Mouse (Mus musculus): ENCODE results near the gene Dlgap1. TPM values are rescaled to one million over a fixed set of nuclear protein-coding genes. Genes with fewer than 3 reads are reported as not detected.

Dlgap1 gene
- polyA plus RNA-seq, 1 experiment = not detected

- no peak for TF ChIP-seq GATA1 (IDR thresholded peaks at IDR 0.05; ENCODE audit: low read length)
Measured at GRCm38 (mm10) chr17:70750236-70751160, 781.6 kb downstream of the Dlgap1 start.

GRCm38 (mm10) chr17:70751161-70751651 is 782.3 kb downstream of the Dlgap1 start:
- TF ChIP-seq GATA1 (IDR thresholded peaks at IDR 0.05; ENCODE audit: low read length) = no peak

GRCm38 (mm10) chr17:70751676-70752075 is 782.8 kb downstream of the Dlgap1 start:
- TF ChIP-seq GATA1 (IDR thresholded peaks at IDR 0.05; ENCODE audit: low read length) = no peak

- no peak for TF ChIP-seq GATA1 (IDR thresholded peaks at IDR 0.05; ENCODE audit: low read length)
Measured at GRCm38 (mm10) chr17:70753444-70754032, 784.7 kb downstream of the Dlgap1 start.

- TF ChIP-seq GATA1 (IDR thresholded peaks at IDR 0.05; ENCODE audit: low read length) = no peak
Measured at GRCm38 (mm10) chr17:70754041-70754440, 785.2 kb downstream of the Dlgap1 start.

- no peak for TF ChIP-seq GATA1 (IDR thresholded peaks at IDR 0.05; ENCODE audit: low read length)
Measured at GRCm38 (mm10) chr17:70754638-70755037, 785.8 kb downstream of the Dlgap1 start.

GRCm38 (mm10) chr17:70755039-70755668 is 786.3 kb downstream of the Dlgap1 start:
- no peak for TF ChIP-seq GATA1 (IDR thresholded peaks at IDR 0.05; ENCODE audit: low read length)

GRCm38 (mm10) chr17:70755669-70756263 is 786.9 kb downstream of the Dlgap1 start:
- no peak for TF ChIP-seq GATA1 (IDR thresholded peaks at IDR 0.05; ENCODE audit: low read length)

GRCm38 (mm10) chr17:70762001-70762400 is 793.1 kb downstream of the Dlgap1 start:
- TF ChIP-seq GATA1 (IDR thresholded peaks at IDR 0.05; ENCODE audit: low read length) = no peak

- no peak for TF ChIP-seq GATA1 (IDR thresholded peaks at IDR 0.05; ENCODE audit: low read length)
Measured at GRCm38 (mm10) chr17:70762634-70763033, 793.8 kb downstream of the Dlgap1 start.

- TF ChIP-seq GATA1 (IDR thresholded peaks at IDR 0.05; ENCODE audit: low read length) = no peak
Measured at GRCm38 (mm10) chr17:70765337-70765736, 796.5 kb downstream of the Dlgap1 start.

GRCm38 (mm10) chr17:70765976-70766375 is 797.1 kb downstream of the Dlgap1 start:
- TF ChIP-seq GATA1 (IDR thresholded peaks at IDR 0.05; ENCODE audit: low read length) = no peak

- TF ChIP-seq GATA1 (IDR thresholded peaks at IDR 0.05; ENCODE audit: low read length) = no peak
Measured at GRCm38 (mm10) chr17:70772120-70772899, 803.4 kb downstream of the Dlgap1 start.

- no peak for TF ChIP-seq GATA1 (IDR thresholded peaks at IDR 0.05; ENCODE audit: low read length)
Measured at GRCm38 (mm10) chr17:70779770-70780169, 810.9 kb downstream of the Dlgap1 start.

Data from G1E-ER4 (cell line).